24 mouse cellular contexts compared by ENCODE assay signal in genomic region chr13:39250096-39250495, GRCm38 (mm10).
"Had no signal": no experiment of that assay in that cellular context is flagged by ENCODE, and none has a peak within 500 bp of the region (broad histone marks: within the 10 kb centered on the region; RNA-seq: fewer than 3 reads in every experiment).

No protein-coding gene starts in this region.

- H3K27ac ChIP-seq: heart, embryonic 10.5 days; hindbrain, embryonic 13.5 days; hindbrain, embryonic 15.5 days; hindbrain, postnatal 0 days; kidney, embryonic 15.5 days; kidney, postnatal 0 days; limb, embryonic 13.5 days; limb, embryonic 15.5 days; liver, embryonic 12.5 days had no signal

- H3K4me3 ChIP-seq: heart, embryonic 10.5 days; heart, embryonic 12.5 days; hindbrain, embryonic 13.5 days; hindbrain, embryonic 15.5 days; kidney, embryonic 15.5 days; limb, embryonic 13.5 days; limb, embryonic 15.5 days; liver, embryonic 12.5 days had no signal

- ATAC-seq: hindbrain, postnatal 0 days; intestine, embryonic 16.5 days; liver, embryonic 12.5 days had no signal

- H3K9ac ChIP-seq: heart, embryonic 12.5 days; hindbrain, embryonic 13.5 days; hindbrain, embryonic 15.5 days; kidney, embryonic 15.5 days; limb, embryonic 13.5 days; limb, embryonic 15.5 days; liver, embryonic 12.5 days had no signal

- H3K36me3 ChIP-seq: heart, embryonic 10.5 days; heart, embryonic 12.5 days; hindbrain, embryonic 13.5 days; hindbrain, embryonic 15.5 days; kidney, embryonic 15.5 days; limb, embryonic 13.5 days; limb, embryonic 15.5 days; liver, embryonic 12.5 days had no signal

- DNase-seq: gastrocnemius, postnatal 14 days; gastrocnemius, postnatal 36 days; heart, adult 18-20 months; heart, postnatal 10 days; heart, postnatal 36 days; kidney, adult 11 months; kidney, adult 2 months; kidney, adult 9 months; kidney, postnatal 14 days; kidney, postnatal 36 days; layer of hippocampus, adult 9-11 months; layer of hippocampus, postnatal 36 days; left cerebral cortex, postnatal 4 days had no signal

- H3K9me3 ChIP-seq: heart, embryonic 10.5 days; heart, embryonic 12.5 days; hindbrain, embryonic 13.5 days; hindbrain, embryonic 15.5 days; kidney, embryonic 15.5 days; limb, embryonic 13.5 days; limb, embryonic 15.5 days; liver, embryonic 12.5 days had no signal

- H3K4me1 ChIP-seq: heart, embryonic 10.5 days; heart, embryonic 12.5 days; hindbrain, embryonic 13.5 days; hindbrain, embryonic 15.5 days; kidney, embryonic 15.5 days; limb, embryonic 15.5 days; liver, embryonic 12.5 days had no signal

- H3K4me2 ChIP-seq: heart, embryonic 12.5 days; hindbrain, embryonic 13.5 days; hindbrain, embryonic 15.5 days; kidney, embryonic 15.5 days; limb, embryonic 13.5 days; limb, embryonic 15.5 days; liver, embryonic 12.5 days had no signal

- H3K27me3 ChIP-seq: heart, embryonic 12.5 days; hindbrain, embryonic 13.5 days; hindbrain, embryonic 15.5 days; kidney, embryonic 15.5 days; limb, embryonic 15.5 days; liver, embryonic 12.5 days had no signal
